Mouse (Mus musculus) brain, embryonic 14.5 days (tissue): Measurements from ENCODE around the gene Lmtk2.

Experiments
- CTCF ChIP-seq: fragments of 200-500 bp; IDR thresholded peaks from 2 replicates; pipeline ENCODE4 v1.5.1; 2012; ENCODE audit warnings: inconsistent platforms, mild to moderate bottlenecking, moderate library complexity, borderline replicate concordance; ENCODE audit not compliant: insufficient read depth, insufficient read length; ENCODE audit errors: extremely low read depth
- POLR2A ChIP-seq: fragments of 200-500 bp; IDR thresholded peaks from 2 replicates; pipeline ENCODE4 v1.6.1; 2012; ENCODE audit warnings: mild to moderate bottlenecking, inconsistent platforms, borderline replicate concordance; ENCODE audit not compliant: poor library complexity, insufficient read depth, insufficient read length, severe bottlenecking; ENCODE audit errors: extremely low read depth

DNA sequence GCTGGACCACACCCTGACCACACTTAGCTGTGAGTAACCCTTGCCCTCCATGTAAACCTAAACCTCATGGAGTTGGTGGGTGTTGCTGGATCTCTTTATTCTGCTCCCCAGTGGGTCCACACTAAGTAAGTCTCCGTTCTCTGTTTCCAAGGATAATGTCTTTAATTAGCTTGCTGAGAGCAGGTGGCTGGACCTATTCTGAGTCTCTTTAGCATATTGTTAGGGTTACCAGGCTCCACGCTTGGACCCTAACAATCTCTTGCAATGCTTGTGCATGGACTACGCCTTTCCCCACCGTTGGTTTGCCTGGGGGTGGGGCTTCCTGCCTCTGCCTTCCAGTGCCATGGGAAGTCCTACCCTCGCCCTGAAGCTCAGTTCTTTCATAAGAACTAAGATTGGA is 36.1 kb upstream of the Lmtk2 start:
- TF ChIP-seq POLR2A (no peak), CTCF (no peak)
